Mouse (Mus musculus) hindbrain, embryonic 11.5 days (tissue): ENCODE data around the gene Ttc33. TPM values are rescaled to one million over a fixed set of nuclear protein-coding genes. Genes with fewer than 3 reads are reported as not detected.

Source experiments
- ATAC-seq: fragments of 200-750 bp; cut with Nextera tagmentation; 2 replicates; pipeline ENCODE4 v1.8.0; 2017; ENCODE audit warnings: mild to moderate bottlenecking, moderate TSS enrichment, moderate library complexity; ENCODE audit not compliant: low FRiP score
- DNase-seq: peaks from one replicate; pipeline ENCODE4 v3.0.0-alpha.2; 2015; ENCODE audit warnings: low spot score
- H3K27ac ChIP-seq: fragments of 300-500 bp; sonication (generic); 2 replicates; pipeline ENCODE4 v1.5.1; 2014; ENCODE audit warnings: mild to moderate bottlenecking, low read depth, low read length
- H3K27me3 ChIP-seq: fragments of 300-500 bp; sonication (generic); 2 replicates; pipeline ENCODE4 v1.6.1; 2014; ENCODE audit warnings: mild to moderate bottlenecking, low read length, moderate library complexity, mixed read lengths; ENCODE audit not compliant: control insufficient read depth, insufficient read depth
- H3K36me3 ChIP-seq: fragments of 300-500 bp; sonication (generic); 2 replicates; pipeline ENCODE4 v1.6.1; 2014; ENCODE audit warnings: mild to moderate bottlenecking, low read length, moderate library complexity, mixed read lengths; ENCODE audit not compliant: control insufficient read depth, insufficient read depth
- H3K4me1 ChIP-seq: fragments of 300-500 bp; sonication (generic); replicated peaks from 2 replicates; pipeline ENCODE4 v1.6.1; 2014; ENCODE audit warnings: low read length, mixed read lengths; ENCODE audit not compliant: control insufficient read depth, insufficient read depth
- H3K4me2 ChIP-seq: fragments of 300-500 bp; sonication (generic); replicated peaks from 2 replicates; pipeline ENCODE4 v1.6.1; 2014; ENCODE audit warnings: mild to moderate bottlenecking, low read depth, low read length
- H3K4me3 ChIP-seq: fragments of 300-500 bp; sonication (generic); 2 replicates; pipeline ENCODE4 v1.5.1; 2014; ENCODE audit warnings: low read depth, low read length
- H3K9ac ChIP-seq: fragments of 300-500 bp; sonication (generic); 2 replicates; pipeline ENCODE4 v1.6.1; 2014; ENCODE audit warnings: low read depth, low read length
- H3K9me3 ChIP-seq: fragments of 300-500 bp; sonication (generic); 2 replicates; pipeline ENCODE4 v1.6.1; 2016; ENCODE audit warnings: low read length; ENCODE audit not compliant: control insufficient read depth
- WGBS: fragments of 180-500 bp; shearing (Covaris S2); extraction: QIAGEN DNeasy Blood & Tissue Kit; methylation state at CpG from one replicate; pipeline ENCODE4 v1.1.7; 2014; 5-methylcytosine and 5-hydroxymethylcytosine counted together
- polyA plus RNA-seq: library from polyadenylated mRNA; unstranded; fragments of >200 nt; fragmentation: Nextera tagmentation; extraction: Ambion mirVana; gene quantifications from 2 replicates; pipeline ENCODE4 v1.2.1, GENCODE M21; 2014

Gene Ttc33
- polyA plus RNA-seq, 1 experiment from 2014 or later = 50.6 TPM

DNA sequence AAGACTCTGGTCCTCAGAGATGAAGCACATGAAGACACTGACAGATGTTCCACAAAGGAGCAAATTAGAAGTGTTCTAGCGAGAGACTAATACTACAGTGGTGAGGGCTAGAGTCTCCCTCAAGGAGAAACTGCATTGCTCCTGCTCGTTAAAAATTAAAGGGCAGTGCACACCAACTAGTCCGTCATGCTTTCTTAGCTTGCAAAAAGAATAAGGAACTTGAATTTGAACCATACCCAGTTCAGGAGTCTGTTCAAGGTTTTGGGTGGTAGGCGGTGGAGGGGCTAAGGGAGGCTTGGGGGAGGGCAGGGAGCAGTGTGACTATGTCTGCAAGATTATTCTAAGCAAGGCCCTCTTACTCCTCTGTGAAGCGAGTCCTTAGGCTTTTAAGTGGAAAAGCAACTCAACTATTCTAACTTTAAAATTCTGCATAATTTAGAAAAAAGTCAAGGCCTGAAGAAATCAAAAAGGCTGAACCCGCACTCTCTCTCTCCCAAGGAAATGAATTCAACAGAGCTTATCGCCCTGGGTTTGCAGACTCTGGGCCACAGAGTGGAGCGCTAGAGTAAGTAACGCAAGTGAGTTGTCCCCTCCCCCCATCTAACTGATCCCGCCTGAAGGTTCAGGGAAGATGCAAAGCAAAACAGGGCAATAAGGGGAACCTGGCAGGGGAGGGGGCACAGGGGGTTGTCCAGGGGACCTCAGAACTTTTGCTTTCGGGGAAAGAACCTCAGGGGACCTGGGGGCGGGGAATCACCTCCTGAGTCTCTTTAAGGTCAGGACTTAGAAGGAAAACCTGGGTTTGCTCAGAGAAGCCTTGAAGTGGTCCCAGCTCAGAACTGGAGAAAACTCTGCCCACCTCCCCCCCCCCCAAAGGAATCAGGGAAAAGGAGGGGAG is 56.2 kb downstream of the Ttc33 start:
- Histone ChIP-seq H3K36me3 (no peaks in the 10 kb centered on the region), H3K9me3 (no peaks in the 10 kb centered on the region), H3K9ac (peak overlapping the region; percentile 34; the same call in 1 of the 2 replicates), H3K4me2 (peak overlapping the region; percentile 92), H3K4me3 (peak overlapping the region; percentile 44), H3K27ac (no peak overlapping the region), H3K4me1 (peaks cover 9% of the 10 kb centered on the region), H3K27me3 (peaks cover 33% of the 10 kb centered on the region)
- WGBS = 18% methylated on average over 12 of the region's 12 CpGs
- peak; percentile 60 for DNase-seq
- peak; percentile 23; the same call in 1 of the 2 replicates for ATAC-seq

DNA sequence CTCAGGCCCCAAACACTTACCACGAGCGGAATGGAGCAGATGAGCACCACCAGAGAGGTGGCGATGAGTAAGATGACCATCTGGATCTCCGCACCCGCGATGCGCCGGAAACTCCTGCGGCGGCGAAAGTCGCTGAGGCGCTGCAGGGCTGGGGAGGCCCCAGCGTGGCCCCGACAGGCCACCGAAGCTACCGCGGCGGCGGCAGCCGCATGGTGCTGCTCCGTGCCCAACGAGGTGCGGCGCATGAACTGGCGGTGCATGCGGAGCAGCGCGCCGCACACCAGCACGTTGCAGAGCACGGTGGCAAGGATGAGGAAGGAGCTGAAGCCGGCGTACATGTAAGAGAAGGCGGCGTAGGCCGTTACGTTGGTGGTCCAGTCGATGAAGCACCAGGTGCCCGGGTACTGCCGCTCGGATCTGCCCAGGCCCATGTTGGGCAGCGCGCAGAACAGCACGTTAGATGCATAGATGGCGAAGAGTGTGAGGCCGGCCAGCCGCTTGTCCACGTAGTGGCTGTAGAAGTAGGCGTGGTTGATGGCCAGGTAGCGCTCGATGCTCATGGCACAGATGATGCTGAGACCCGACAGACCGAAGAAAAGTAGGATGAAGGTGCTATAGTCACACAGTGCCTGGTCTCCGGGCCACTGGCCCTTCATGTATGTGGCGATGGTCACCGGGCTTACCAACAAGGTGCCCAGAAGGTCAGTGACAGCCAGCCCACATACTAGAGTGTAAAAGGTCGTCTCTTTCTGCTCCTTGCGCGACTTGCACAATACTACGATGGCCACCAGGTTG is 57.1 kb downstream of the Ttc33 start:
- 2% methylated on average over 51 of the region's 61 CpGs for WGBS
- ATAC-seq = peak; percentile 61

DNA sequence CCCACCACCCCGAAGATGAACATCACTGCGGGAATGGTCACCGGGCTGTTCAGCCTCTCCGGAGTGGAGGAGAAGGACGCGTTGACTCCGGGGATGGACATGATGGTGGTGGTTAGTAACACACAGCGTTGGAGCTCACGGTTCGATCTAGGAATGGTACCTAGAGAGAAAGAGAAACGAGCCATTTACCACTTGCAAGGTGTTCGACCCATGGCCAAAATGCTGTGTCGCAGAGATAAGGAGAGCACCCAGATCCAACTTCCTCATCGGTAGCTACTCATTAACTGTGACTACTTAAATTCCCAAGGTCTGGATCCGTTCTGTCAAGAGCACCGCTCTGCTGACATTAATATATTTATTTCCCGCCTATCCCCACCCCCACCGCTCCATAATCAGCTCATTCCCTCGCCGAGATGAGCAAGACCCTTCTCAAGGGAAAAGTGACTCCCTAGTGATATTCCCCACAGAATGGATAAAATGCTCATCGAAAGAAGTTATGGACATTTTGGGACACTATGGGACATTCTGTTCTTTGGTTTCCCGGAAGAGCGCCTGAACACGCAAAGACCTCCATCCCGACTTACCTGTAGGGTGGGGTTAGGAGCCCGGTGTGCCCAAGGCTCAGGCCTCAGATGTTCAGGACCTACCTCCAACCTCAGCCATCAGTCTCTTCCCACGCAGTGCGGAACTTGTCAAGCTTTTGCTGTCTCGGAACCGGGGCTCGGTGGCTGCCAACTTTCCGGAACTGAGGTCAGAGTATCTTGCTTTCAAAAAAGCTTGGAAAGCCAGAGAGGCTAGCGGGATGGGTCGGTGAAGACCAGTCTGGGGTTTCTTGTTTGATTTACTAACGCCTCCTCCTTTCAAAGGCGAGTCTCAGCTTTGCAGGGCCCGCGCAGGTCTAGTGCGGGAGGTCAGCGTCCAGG is 58.0 kb downstream of the Ttc33 start:
- no peak overlapping the region for H3K9ac ChIP-seq
- 7% methylated on average over 40 of the region's 40 CpGs for WGBS
- peak overlapping the region; percentile 47 for H3K4me3 ChIP-seq
- H3K27me3 ChIP-seq = peaks cover 33% of the 10 kb centered on the region
- ATAC-seq = peak; percentile 6; the same call in 1 of the 2 replicates
- H3K36me3 ChIP-seq = no peaks in the 10 kb centered on the region
- no peak overlapping the region for H3K27ac ChIP-seq
- H3K4me1 ChIP-seq = peaks cover 9% of the 10 kb centered on the region
- no peaks in the 10 kb centered on the region for H3K9me3 ChIP-seq
- peak; percentile 51 for DNase-seq
- peak overlapping the region; percentile 93 for H3K4me2 ChIP-seq

More for the DNA sequence above, 57.1 kb downstream of the Ttc33 start:
- Histone ChIP-seq H3K36me3 (no peaks in the 10 kb centered on the region), H3K27me3 (peaks cover 33% of the 10 kb centered on the region), H3K27ac (no peak overlapping the region), H3K4me1 (peaks cover 9% of the 10 kb centered on the region), H3K4me3 (peak overlapping the region; percentile 44), H3K4me2 (peak overlapping the region; percentile 92), H3K9me3 (no peaks in the 10 kb centered on the region), H3K9ac (peak overlapping the region; percentile 34; the same call in 1 of the 2 replicates)
- peak; percentile 56 for DNase-seq

DNA sequence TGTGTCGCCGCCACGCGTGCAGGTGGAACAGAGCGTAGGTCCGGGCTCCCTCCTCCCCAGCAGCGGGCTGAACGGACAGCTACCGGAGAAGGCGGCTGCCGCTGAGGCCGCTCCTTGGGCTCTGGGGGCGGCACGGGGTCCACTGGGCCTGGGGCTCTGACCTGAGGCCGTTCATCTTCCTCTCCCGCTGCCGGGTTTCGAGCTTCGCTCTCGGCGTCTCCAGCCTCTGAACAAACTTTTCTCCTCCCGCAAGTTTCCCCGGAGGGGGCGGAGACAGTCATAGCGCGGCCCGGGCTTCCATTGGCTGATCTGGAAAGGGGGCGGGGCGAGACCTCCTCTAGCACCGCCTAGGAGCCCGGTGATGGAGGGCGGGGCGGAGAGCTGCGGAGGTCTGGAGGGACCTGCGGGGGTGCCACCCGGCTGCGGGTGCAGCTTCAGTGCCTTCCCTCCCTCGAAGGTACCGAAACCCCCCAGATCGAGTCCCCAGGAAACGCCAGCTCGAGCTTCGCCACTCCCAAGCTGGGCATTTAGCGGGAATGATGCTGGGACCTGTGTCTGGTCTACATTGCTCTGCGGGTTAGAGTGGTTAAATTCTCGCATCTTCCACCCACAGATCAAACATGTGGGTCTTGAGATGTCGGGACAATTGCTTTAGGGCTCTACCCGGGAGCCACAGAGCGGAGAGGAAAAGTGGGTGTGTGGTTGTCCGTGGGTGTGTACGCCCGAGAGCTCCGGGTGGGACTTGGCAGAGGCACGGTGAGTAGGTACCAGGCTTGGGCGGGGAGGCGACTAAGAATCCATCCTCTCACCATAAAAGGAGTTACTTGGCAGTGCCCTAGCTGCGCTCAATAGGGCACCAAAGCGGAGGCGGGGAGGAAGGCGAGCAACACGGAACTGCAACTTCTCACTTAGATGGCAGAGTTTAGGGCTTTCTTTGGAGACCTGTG is 58.9 kb downstream of the Ttc33 start, which contains the start of gene Ptger4:
Gene Ptger4 (minus strand): TSS at position 229 of the 947 bp plus-strand sequence.
- peaks cover 9% of the 10 kb centered on the region for H3K4me1 ChIP-seq
- DNase-seq (peak; percentile 91), ATAC-seq (peak; percentile 97)
- H3K4me2 ChIP-seq = peak within 1 kb of the TSS; percentile 93
- no peak within 1 kb of the TSS for H3K9ac ChIP-seq
- H3K27me3 ChIP-seq = peaks cover 33% of the 10 kb centered on the region
- no peak within 1 kb of the TSS for H3K27ac ChIP-seq
- H3K36me3 ChIP-seq = no peaks in the 10 kb centered on the region
- WGBS = under 1% methylated on average over 60 of the region's 61 CpGs
- peak within 1 kb of the TSS; percentile 47 for H3K4me3 ChIP-seq
- H3K9me3 ChIP-seq = no peaks in the 10 kb centered on the region

DNA sequence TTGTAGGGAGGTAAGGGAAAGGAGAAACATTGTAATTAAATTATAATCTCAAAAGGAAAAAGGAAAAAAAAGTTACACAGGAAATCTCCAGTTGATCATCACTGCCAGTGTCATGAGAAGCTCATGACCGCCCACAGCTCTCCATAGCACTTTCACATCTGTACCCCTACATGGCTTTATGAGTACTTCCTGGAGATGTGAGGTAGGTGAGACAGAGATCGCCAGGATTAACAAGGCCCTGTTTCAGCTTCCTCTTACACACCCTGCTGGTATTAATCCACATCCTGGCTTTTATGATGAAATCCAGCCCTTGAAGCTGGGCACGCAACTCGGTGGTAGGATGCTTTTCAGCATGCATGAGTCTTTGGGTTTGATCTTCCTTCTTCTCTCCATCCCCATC is 64.9 kb downstream of the Ttc33 start:
- Histone ChIP-seq H3K4me1 (no peaks in the 10 kb centered on the region), H3K9me3 (no peaks in the 10 kb centered on the region), H3K4me3 (no peak overlapping the region), H3K27me3 (no peaks in the 10 kb centered on the region; the same call in 1 of the 2 replicates), H3K27ac (no peak overlapping the region), H3K4me2 (no peak overlapping the region), H3K9ac (no peak overlapping the region), H3K36me3 (no peaks in the 10 kb centered on the region)
- DNase-seq (no peak), ATAC-seq (no peak)
- WGBS = 94% methylated on average over 4 of the region's 4 CpGs

DNA sequence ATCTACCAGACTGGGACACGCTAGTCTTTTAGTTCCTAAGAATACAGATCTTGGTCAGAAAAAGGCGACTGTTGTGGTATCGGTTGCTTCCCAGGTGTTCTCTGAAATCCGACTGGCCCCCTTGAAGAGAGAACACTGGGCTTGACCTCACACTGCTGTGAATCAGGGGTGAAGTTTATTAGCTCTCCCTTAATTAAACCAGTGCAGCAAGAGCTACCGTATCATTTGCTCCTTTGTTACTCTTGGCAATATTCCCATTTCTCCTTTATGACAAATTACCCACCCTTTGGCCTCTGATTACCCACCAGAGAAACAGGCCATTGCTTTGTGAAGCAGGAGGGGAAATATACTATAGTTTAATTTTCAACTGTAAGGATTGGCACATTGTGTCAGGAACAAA is 74.9 kb downstream of the Ttc33 start:
- no peak for ATAC-seq
- Histone ChIP-seq H3K9ac (no peak overlapping the region), H3K4me3 (no peak overlapping the region), H3K36me3 (no peaks in the 10 kb centered on the region), H3K27ac (no peak overlapping the region), H3K9me3 (no peaks in the 10 kb centered on the region), H3K4me1 (no peaks in the 10 kb centered on the region), H3K4me2 (no peak overlapping the region), H3K27me3 (no peaks in the 10 kb centered on the region)
- no peak for DNase-seq
- 78% methylated on average over 5 of the region's 5 CpGs for WGBS

DNA sequence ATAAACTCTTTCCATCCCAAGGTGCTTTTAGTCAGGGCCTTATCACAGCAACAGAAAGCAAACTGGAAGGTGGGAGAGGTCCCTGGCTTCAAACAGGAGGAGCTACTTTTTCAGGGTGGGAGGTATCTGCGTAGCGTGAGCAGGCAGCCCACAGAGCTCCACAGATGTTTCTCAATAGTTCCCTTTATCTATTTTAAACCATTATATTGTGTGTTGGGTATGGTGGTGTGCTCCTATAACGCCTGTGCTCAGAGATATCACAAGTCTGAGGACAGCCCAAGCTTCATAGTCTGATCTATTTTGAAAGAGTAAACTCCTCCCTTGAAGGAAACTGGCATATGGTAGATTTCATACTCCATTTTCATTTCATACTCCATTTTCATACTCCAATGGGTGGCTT is 75.7 kb downstream of the Ttc33 start:
- H3K27me3 ChIP-seq = no peaks in the 10 kb centered on the region
- H3K36me3 ChIP-seq = no peaks in the 10 kb centered on the region
- H3K4me3 ChIP-seq = no peak overlapping the region
- DNase-seq = no peak
- H3K9ac ChIP-seq = no peak overlapping the region
- 84% methylated on average over 3 of the region's 3 CpGs for WGBS
- H3K9me3 ChIP-seq = no peaks in the 10 kb centered on the region
- no peak overlapping the region for H3K4me2 ChIP-seq
- no peaks in the 10 kb centered on the region for H3K4me1 ChIP-seq
- no peak for ATAC-seq
- H3K27ac ChIP-seq = no peak overlapping the region
